Mouse (Mus musculus) lung, adult 2 months (tissue): ENCODE measurements around the gene Ssx2ip.

Source experiments
- CTCF ChIP-seq: fragments of 200-500 bp; IDR thresholded peaks from 2 replicates; pipeline ENCODE4 v1.5.1; 2011; ENCODE audit warnings: mild to moderate bottlenecking, low read length, control low read depth; ENCODE audit not compliant: insufficient read depth
- POLR2A ChIP-seq: fragments of 200-500 bp; IDR thresholded peaks from 2 replicates; pipeline ENCODE4 v1.6.1; 2011; ENCODE audit warnings: low read depth, mild to moderate bottlenecking, control low read depth, low read length, borderline replicate concordance; ENCODE audit errors: extremely low read depth

- TF ChIP-seq POLR2A (no peak), CTCF (0 out of 2 replicates have a peak, but pooled peaks have one; percentile 30)
Measured at GRCm38 (mm10) chr3:146423710-146424109, 19.3 kb downstream of the Ssx2ip start.
